Mouse (Mus musculus): ENCODE data around the gene Vmn1r173.
"Not testable (repeated sequence)": the region's sequence is repeated elsewhere in the genome, so short reads cannot be mapped to it uniquely, and the experiment has no call there.

The Vmn1r173 gene

GRCm38 (mm10) chr7:23700403-23700802 is at the start of gene Vmn1r173:
Vmn1r173 (plus strand) TSS chr7:23700703.
- DNase-seq = not testable (repeated sequence)

DNA sequence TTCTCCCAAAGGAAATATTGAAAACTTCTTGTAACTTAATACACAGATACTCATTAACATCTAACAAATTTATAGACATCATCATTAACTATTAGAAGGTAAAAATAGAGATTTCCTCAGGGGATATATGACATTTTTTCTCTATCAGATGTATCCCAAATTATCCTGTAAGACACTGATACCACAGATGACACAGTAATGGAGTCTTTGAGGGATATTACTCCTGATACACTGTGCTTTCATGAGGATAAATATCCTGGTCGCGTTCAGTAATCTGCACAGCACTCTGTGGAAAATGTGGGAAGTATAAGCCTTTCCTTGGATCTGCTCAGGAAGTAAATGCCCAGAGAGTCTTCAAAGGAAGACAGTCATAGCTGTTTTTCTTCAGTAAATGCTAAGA is 42.5 kb upstream of the Vmn1r173 start, which contains the start of gene Vmn1r172:
Gene Vmn1r172 (plus strand): TSS at position 301 of the 400 bp plus-strand sequence.
- no peak for DNase-seq

GRCm38 (mm10) chr7:23751970-23752369 is 51.5 kb downstream of the Vmn1r173 start, which contains the start of gene Vmn1r174:
Vmn1r174 (plus strand) TSS chr7:23752270.
- not testable (repeated sequence) for DNase-seq

All from thymus, postnatal 36 days (tissue).